Mouse (Mus musculus) T-cell, adult 66 days (primary cell): Measurements from ENCODE around the gene Slc39a1. TPM values are rescaled to one million over a fixed set of nuclear protein-coding genes. Genes with fewer than 3 reads are reported as not detected.

Experiments used
- total RNA-seq, 2 experiments: library from RNA; stranded (reverse); gene quantifications; 3 replicates in 1 of 2; 4 replicates in 1 of 2; pipeline ENCODE4 v1.2.4; 2023

Slc39a1 gene
- total RNA-seq, result 10 to 100 TPM; 25.3 to 28.3 TPM

DNA sequence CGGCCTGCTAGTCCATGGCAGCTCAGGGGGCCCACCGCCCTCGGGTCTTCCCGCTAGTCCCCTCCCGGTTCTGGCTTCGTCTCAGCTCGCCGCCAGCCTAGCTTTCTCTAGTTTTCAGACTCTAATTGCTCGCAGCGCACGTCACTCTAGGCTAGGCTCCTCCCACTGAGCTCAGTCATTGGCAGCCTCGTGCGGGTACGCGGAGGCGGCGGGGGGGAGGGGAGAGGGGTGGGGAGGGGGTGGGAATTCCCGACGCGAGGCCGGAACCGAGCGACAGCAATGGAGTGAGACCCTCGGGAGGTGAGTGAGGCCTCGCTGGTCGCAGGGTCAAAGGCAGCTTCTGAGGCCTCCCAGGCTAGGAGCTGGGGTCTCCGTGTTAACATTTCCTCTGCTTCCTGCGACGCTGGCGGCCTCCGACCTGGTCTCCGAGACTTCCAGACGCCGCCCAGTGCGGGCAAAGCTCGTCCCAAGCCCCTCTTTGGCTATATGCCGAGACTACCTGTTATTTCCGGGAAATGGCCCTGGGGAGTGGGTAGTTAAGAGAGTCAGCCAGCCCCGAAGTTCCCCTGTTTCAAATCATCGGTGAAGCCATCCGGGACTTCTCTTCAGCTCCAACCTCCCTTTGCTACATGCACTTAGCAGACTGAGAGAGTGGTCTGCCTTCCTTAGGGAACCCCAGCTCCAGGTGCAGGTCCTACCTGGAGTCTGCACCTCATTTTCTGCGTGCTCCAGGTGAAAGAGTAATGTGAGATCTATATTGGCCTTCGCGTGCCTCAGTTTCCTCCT lies at the start of gene Slc39a1:
Gene Slc39a1 (plus strand): TSS at position 213 of the 786 bp plus-strand sequence.

GRCm38 (mm10) chr3:90213377-90213866 lies 34.5 kb upstream of the Slc39a1 start, which contains the start of the genes Rps27 and Rab13:
Gene Rps27, minus strand, starts transcription at chr3:90213651.
Gene Rab13, plus strand, starts transcription at chr3:90213695.

GRCm38 (mm10) chr3:90231507-90232333 lies 16.3 kb upstream of the Slc39a1 start, which contains the start of gene Jtb:
Gene Jtb, plus strand, starts transcription at chr3:90231597.

DNA sequence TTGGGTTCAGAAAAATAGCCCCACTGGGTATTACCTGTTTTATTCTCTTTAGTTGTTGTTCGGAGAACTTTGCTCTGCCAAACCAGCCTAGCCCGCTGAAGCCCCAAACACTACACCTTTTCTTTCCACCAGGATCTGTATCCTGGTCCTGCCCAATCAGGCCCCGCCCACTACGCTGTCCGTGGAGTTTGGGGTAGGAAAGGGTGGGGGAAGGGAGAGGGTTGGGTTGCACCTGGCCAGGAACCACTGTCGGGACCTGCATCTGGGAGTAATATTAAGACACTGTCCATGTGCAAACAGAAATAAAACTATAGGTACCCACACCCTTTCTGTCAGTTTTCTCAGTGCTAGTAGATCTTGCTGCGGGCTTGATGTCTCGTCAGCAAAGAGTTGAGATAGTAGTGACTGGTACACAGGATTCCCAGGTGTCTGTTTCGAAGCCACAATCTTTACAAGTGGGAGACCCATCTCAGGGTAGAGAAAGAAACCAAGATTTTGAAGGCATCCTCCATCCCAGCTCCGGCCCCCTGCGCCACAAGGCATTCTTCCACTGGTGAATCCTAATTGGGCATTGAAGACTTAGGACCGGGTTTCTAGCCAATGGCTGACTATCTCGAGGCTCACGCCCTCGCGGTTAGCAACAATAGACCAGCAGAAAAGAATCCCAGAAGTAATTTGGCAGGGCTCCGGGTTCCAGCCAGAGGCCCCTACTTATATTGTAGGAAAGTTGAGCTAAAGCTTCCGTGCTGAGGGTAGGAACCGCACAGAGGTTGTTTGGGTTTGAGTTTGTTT lies 4.8 kb upstream of the Slc39a1 start, which contains the start of gene Creb3l4:
Gene Creb3l4 (minus strand): TSS at position 529 of the 792 bp plus-strand sequence.

DNA sequence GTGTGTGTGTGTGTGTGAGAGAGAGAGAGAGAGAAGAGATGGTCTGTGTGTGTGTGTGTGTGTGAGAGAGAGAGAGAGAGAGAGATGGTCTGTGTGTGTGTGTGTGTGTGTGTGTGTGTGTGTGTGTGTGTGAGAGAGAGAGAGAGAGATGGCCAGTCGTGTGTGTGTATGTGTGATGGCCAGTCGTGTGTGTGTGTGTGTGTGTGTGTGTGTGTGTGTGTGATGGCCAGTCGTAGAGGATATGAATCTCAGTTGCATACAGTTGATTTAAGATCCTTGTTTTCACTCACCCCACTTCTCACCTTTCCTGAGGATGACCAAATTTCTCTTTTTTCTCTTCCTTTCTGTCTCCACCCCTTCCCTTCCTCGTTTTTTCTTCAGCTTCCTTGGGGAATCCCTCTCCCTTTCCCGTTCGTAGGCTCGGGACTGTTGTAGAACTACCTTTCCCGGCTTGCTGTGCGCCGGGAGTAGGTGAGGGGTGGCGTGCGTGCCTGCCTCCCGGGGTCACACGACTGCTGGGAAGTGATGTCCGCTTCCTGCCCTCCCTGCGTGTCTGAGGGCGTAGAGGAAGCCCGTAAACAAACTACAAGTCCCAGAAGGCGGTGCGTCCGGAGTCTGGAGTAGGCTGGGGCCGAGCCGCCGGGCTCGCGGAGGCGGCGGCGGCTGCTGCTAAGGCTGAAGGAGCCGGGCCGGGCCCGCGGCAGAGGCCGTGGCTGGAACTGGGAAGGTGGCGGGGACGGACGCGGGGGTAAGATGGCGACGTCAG lies 5.9 kb downstream of the Slc39a1 start, which contains the start of gene Crtc2:
Gene Crtc2 (plus strand): TSS at position 511 of the 766 bp plus-strand sequence.

GRCm38 (mm10) chr3:90265034-90265931 lies 17.3 kb downstream of the Slc39a1 start, which contains the start of gene Dennd4b:
Gene Dennd4b, plus strand, starts transcription at chr3:90265185.

GRCm38 (mm10) chr3:90292345-90293275 lies 44.6 kb downstream of the Slc39a1 start, which contains the start of gene Gatad2b:
Gene Gatad2b, plus strand, starts transcription at chr3:90293178.

Other genes with a start within 250 kb of the Slc39a1 start
- gene Hax1, start 249.4 kb upstream of the Slc39a1 start, total RNA-seq, result 10 to 100 TPM; 54.0 to 60.6 TPM
- 100 to 1,000 TPM in 1 of 2 experiments, 10 to 100 TPM in 1; 94.8 to 103 TPM for gene 4933434E20Rik, start 196.5 kb upstream of the Slc39a1 start, total RNA-seq
- gene Ubap2l, start 195.5 kb upstream of the Slc39a1 start, total RNA-seq, result 100 to 1,000 TPM; 237 to 253 TPM
- 100 to 1,000 TPM; 548 to 572 TPM for gene Tpm3, start 175.5 kb upstream of the Slc39a1 start, total RNA-seq
- gene Nup210l, start 144.0 kb upstream of the Slc39a1 start, total RNA-seq, result 1 to 10 TPM; 1.1 TPM
- over 10,000 TPM; 10,955 to 11,849 TPM for gene Rps27, start 34.5 kb upstream of the Slc39a1 start, total RNA-seq
- not detected for gene Rab13, start 34.5 kb upstream of the Slc39a1 start, total RNA-seq
- 10 to 100 TPM; 63.9 to 76.8 TPM for gene Jtb, start 16.6 kb upstream of the Slc39a1 start, total RNA-seq
- gene Creb3l4, start 4.7 kb upstream of the Slc39a1 start, total RNA-seq, result not detected
- gene Crtc2, start 6.0 kb downstream of the Slc39a1 start, total RNA-seq, result 100 to 1,000 TPM in 1 of 2 experiments, 10 to 100 TPM in 1; 97.9 to 123 TPM
- 10 to 100 TPM; 73.7 to 80.7 TPM for gene Dennd4b, start 17.0 kb downstream of the Slc39a1 start, total RNA-seq
- gene Gatad2b, start 45.0 kb downstream of the Slc39a1 start, total RNA-seq, result 100 to 1,000 TPM; 109 to 114 TPM
- 1 to 10 TPM; 1.8 to 2.2 TPM for gene Slc27a3, start 141.8 kb downstream of the Slc39a1 start, total RNA-seq
- gene Ints3, start 185.4 kb downstream of the Slc39a1 start, total RNA-seq, result 10 to 100 TPM; 57.3 to 67.2 TPM
- gene Npr1, start 217.7 kb downstream of the Slc39a1 start, total RNA-seq, result not detected
- gene Ilf2, start 228.0 kb downstream of the Slc39a1 start, total RNA-seq, result 10 to 100 TPM; 89.4 to 92.6 TPM
- gene Snapin, start 242.9 kb downstream of the Slc39a1 start, total RNA-seq, result 10 to 100 TPM; 36.9 to 38.9 TPM